Mouse (Mus musculus) right cerebral cortex, postnatal 4 days (tissue): ENCODE data around the gene Naaladl2.
"Not testable (repeated sequence)": the region's sequence is repeated elsewhere in the genome, so short reads cannot be mapped to it uniquely, and the experiment has no call there.

Experiments used
- DNase-seq: peaks from one replicate; pipeline ENCODE4 v3.0.0-alpha.2; 2022

Gene Naaladl2

GRCm38 (mm10) chr3:25143555-25144311, at the start of gene Naaladl2:
Gene Naaladl2, minus strand, starts transcription at chr3:25144261.
- peak; percentile 71 for DNase-seq

GRCm38 (mm10) chr3:25151721-25152120, 7.7 kb upstream of the Naaladl2 start:
- no peak for DNase-seq

GRCm38 (mm10) chr3:25147271-25147670, 3.2 kb upstream of the Naaladl2 start:
- no peak for DNase-seq

GRCm38 (mm10) chr3:25144961-25145697, 1.1 kb upstream of the Naaladl2 start:
- DNase-seq: no peak

GRCm38 (mm10) chr3:25143111-25143510, 950 bp downstream of the Naaladl2 start:
- no peak for DNase-seq

- no peak for DNase-seq
Measured at GRCm38 (mm10) chr3:25131848-25132247, 12.2 kb downstream of the Naaladl2 start.

GRCm38 (mm10) chr3:25127864-25128263, 16.2 kb downstream of the Naaladl2 start:
- no peak for DNase-seq

- DNase-seq: no peak
Measured at GRCm38 (mm10) chr3:25124919-25125846, 18.9 kb downstream of the Naaladl2 start.

GRCm38 (mm10) chr3:25113107-25113506, 31.0 kb downstream of the Naaladl2 start:
- no peak for DNase-seq

GRCm38 (mm10) chr3:25108997-25109396, 35.1 kb downstream of the Naaladl2 start:
- DNase-seq: no peak

GRCm38 (mm10) chr3:25092986-25093385, 51.1 kb downstream of the Naaladl2 start:
- DNase-seq: no peak

- DNase-seq: no peak
Measured at GRCm38 (mm10) chr3:25075785-25076184, 68.3 kb downstream of the Naaladl2 start.

- DNase-seq: no peak
Measured at GRCm38 (mm10) chr3:25074266-25074665, 69.8 kb downstream of the Naaladl2 start.

- DNase-seq: no peak
Measured at GRCm38 (mm10) chr3:25073821-25074220, 70.2 kb downstream of the Naaladl2 start.

- DNase-seq: no peak
Measured at GRCm38 (mm10) chr3:25063217-25063616, 80.8 kb downstream of the Naaladl2 start.

GRCm38 (mm10) chr3:25052975-25053374, 91.1 kb downstream of the Naaladl2 start:
- DNase-seq: no peak

GRCm38 (mm10) chr3:25019972-25020371, 124.1 kb downstream of the Naaladl2 start:
- DNase-seq: no peak

GRCm38 (mm10) chr3:25010751-25011150, 133.3 kb downstream of the Naaladl2 start:
- DNase-seq: no peak

GRCm38 (mm10) chr3:25006802-25007201, 137.3 kb downstream of the Naaladl2 start:
- DNase-seq: not testable (repeated sequence)

- DNase-seq: no peak
Measured at GRCm38 (mm10) chr3:24992577-24992976, 151.5 kb downstream of the Naaladl2 start.

GRCm38 (mm10) chr3:24992078-24992477, 152.0 kb downstream of the Naaladl2 start:
- DNase-seq: no peak

- DNase-seq: no peak
Measured at GRCm38 (mm10) chr3:24982111-24982510, 161.9 kb downstream of the Naaladl2 start.

- DNase-seq: no peak
Measured at GRCm38 (mm10) chr3:24942170-24942569, 201.9 kb downstream of the Naaladl2 start.
